Mouse (Mus musculus) spleen, adult 2 months (tissue): ENCODE data around the gene Kmt2d.

ENCODE experiments used
- CTCF ChIP-seq: fragments of 200-500 bp; IDR thresholded peaks from 2 replicates; pipeline ENCODE4 v1.5.1; 2011; ENCODE audit warnings: mild to moderate bottlenecking, inconsistent platforms; ENCODE audit not compliant: insufficient read depth, insufficient read length, insufficient replicate concordance; ENCODE audit errors: extremely low read depth
- POLR2A ChIP-seq: fragments of 200-500 bp; IDR thresholded peaks from 2 replicates; pipeline ENCODE4 v1.6.1; 2011; ENCODE audit warnings: low read depth, low read length, inconsistent platforms

- no peak for TF ChIP-seq POLR2A
- peak; percentile 54; the same call in 1 of the 2 replicates for TF ChIP-seq CTCF
Measured at GRCm38 (mm10) chr15:98891907-98892606, 21.1 kb upstream of the Kmt2d start.
